Mouse (Mus musculus): ENCODE data around the gene Ryr3.

The Ryr3 gene

GRCm38 (mm10) chr2:113216746-113217461 lies at the start of gene Ryr3:
Gene Ryr3, minus strand, starts transcription at chr2:113217096.
- peak; percentile 66 for DNase-seq

GRCm38 (mm10) chr2:113238871-113239270 lies 22.0 kb upstream of the Ryr3 start:
- DNase-seq, result no peak

- DNase-seq, result no peak
Measured at GRCm38 (mm10) chr2:113236993-113237392, 20.1 kb upstream of the Ryr3 start.

DNA sequence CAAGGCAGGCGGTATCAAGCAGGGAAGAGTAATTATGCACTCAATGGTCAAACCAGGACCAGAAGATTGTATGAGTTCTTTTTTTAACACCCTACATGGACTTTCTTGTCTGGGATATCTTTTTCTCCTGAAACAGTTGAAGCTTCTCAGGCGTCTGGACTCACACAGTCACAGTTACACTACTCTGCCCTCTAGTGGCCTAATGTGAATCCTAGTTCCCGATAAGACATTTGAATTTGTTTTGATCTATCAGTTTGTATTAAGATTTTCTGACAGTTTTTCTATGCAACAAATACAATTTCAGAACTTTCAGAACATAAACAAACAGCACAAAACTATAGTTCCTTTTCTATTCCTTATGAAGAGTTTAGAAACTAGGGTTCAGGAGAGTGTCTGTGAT lies 17.7 kb upstream of the Ryr3 start:
- peak; percentile 44 for DNase-seq

DNA sequence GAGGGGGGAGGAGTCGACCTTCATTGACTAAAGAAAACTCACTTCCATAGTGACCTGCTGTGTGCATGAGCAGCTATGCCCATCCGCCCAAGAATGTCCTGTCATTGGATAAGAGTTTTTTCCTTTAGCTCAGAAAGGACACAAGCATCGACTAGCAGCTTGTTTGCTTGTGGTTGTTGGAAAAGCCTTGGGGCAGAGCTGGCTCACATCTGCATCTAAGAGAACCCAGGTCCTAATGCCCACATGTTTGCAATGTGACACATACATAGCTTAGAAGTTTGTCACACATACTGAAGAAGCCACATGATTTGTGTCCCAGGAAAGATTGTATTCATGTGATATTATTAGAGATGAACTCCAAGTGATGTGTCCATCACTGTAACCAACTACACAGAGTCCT lies 16.5 kb upstream of the Ryr3 start:
- DNase-seq, result no peak

- DNase-seq, result peak; percentile 35
Measured at GRCm38 (mm10) chr2:113216105-113216745, 671 bp downstream of the Ryr3 start.

DNA sequence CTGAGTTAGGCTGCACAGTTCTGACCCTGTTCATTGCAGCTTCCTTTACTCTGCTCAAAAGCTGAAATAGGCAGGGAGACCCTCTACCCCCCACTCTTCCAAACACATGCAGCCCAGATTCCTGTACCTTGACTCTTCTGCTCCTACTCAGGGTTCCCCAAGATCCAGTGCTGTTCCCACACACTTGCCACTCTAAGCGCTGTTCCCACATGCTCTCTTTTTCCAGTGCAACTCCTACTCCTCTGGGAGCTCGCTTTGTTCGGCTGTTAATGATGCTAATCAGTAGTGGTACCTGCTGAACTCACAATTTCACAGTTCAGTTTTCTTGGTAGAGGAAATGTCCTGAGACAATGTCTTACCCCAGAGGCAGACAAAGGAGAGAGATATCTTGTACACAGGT lies 6.9 kb downstream of the Ryr3 start:
- no peak for DNase-seq

DNA sequence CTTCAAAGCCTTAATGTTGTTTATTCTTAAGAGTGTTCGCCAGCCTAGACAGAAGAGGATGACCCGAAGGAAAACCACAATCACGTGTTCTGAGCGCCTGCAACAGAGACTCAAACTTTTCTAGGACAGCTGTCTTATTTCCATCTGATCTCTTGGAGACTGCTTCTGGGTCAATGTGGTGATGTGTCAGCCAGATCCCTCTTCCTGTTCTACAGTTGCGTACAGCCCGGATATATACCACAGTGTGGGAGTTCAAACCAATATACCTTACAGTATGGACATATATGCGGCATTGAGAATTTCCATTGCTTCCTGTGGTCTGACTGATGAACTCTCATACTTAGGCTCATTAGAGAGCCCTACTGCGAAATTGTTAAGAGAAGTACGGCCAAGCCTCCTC lies 7.6 kb downstream of the Ryr3 start:
- no peak for DNase-seq

GRCm38 (mm10) chr2:113202857-113203256 lies 14.0 kb downstream of the Ryr3 start:
- DNase-seq, result no peak

DNA sequence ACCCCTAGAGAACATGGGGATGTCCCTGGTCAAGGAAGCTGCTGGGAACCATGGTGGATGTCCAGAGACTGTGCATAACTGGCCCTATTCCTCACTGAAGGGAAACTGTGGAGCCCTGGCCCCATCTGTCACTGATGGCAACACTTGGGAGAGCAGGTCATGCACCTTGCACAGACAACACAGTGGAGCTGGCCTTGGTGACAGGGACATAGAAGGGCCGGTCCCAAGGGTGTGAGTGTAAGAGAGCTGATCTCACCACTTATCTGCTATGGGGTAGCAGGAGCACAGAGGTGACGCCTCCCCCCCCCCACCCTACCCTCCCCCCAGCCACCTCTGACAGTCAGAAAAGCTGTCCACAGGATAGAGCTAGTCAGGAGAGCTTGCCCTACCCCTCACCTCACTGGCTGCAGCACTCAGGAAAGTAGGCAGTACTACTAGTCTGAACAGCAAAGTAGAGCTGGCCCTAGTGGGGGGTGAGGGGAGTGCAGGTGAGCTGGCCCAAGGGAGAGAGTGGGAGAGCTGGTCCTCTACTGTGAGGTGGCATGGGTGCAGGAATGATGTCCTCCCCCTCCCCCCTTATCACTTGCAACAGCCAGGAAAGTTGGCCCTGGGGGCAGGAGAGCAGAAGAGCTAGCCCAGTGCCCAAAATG lies 17.7 kb downstream of the Ryr3 start:
- DNase-seq, result no peak

DNA sequence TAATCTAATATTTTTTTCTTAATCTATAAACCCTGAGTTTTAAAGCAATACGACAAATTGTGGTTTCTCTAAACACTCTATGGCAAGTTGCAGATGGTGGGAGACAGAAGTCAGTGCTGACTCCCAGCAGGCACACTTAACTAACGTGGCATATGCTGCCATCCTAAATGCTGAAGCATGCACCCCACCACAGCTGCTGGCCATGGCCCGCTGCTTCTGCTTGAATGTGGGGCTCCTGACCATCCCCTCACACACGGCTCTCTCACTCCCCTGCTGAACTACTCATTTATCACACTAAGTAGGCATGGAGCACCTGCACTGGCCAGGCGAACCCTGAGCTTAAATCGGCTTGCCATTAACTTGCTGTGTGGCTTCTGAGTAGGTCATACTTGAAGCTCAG lies 29.7 kb downstream of the Ryr3 start:
- DNase-seq, result no peak

GRCm38 (mm10) chr2:113181701-113182100 lies 35.2 kb downstream of the Ryr3 start:
- no peak for DNase-seq

- DNase-seq, result no peak
Measured at GRCm38 (mm10) chr2:113178047-113178446, 38.8 kb downstream of the Ryr3 start.

GRCm38 (mm10) chr2:113176337-113176736 lies 40.6 kb downstream of the Ryr3 start:
- DNase-seq, result no peak

GRCm38 (mm10) chr2:113168096-113168495 lies 48.8 kb downstream of the Ryr3 start:
- DNase-seq, result peak; percentile 16

GRCm38 (mm10) chr2:113161494-113161893 lies 55.4 kb downstream of the Ryr3 start:
- no peak for DNase-seq

DNA sequence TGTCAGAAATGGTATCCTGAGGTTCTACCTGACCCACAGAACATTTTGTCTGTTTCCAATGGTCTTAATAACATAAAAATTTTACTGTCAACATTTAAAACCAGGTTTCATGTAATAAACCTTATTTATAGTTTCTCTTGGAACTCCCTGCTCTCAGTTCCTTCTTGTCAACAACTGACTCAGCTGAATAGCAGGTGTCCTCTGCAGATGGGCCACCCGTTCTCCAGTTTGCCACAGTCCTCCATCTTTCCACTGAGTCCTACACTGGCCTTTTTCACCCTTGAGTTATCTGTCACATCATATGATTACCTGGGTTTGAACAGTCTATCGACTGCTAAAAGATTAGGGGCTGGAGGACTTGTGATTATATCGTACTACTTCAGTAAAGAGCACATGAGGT lies 79.1 kb downstream of the Ryr3 start:
- DNase-seq, result no peak

DNA sequence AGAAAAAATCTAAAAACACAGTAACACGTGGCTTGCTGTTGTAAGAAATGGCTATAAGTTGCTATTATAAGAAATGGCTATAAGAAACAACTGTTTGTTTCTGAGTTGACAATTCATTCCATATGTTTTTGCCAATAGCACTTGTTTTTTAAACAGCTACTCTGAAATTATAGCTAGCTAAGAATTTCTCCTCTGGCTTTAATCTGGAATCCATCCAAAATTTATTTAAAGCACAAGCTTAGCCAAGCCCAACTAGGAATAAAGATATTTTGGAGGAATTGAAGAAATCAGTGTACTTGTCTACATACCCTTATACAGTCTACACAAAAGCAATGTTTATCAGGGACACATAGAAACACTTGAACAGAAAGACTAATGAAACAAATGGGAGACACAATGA lies 93.4 kb downstream of the Ryr3 start:
- DNase-seq, result no peak

- DNase-seq, result no peak
Measured at GRCm38 (mm10) chr2:113119080-113119479, 97.8 kb downstream of the Ryr3 start.

GRCm38 (mm10) chr2:113116788-113117187 lies 100.1 kb downstream of the Ryr3 start:
- DNase-seq, result peak; percentile 7

DNA sequence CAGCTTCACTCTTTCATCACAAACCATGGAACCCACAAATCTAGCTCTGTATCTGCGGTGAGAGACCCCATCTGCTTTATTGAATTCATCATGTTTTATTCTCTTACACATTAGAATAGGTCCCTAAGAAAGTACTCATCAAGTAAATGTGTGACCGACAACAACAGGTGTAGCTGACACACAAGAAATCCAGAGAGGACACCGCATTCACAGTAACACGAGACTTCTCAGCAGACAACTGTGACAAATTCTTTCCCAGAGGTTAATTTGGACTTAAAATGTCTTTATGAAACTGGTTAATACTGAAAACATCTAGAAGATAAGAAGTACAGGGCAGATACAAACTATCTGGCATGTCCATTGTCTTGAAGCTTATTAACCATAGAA lies 101.0 kb downstream of the Ryr3 start:
- DNase-seq, result no peak

DNA sequence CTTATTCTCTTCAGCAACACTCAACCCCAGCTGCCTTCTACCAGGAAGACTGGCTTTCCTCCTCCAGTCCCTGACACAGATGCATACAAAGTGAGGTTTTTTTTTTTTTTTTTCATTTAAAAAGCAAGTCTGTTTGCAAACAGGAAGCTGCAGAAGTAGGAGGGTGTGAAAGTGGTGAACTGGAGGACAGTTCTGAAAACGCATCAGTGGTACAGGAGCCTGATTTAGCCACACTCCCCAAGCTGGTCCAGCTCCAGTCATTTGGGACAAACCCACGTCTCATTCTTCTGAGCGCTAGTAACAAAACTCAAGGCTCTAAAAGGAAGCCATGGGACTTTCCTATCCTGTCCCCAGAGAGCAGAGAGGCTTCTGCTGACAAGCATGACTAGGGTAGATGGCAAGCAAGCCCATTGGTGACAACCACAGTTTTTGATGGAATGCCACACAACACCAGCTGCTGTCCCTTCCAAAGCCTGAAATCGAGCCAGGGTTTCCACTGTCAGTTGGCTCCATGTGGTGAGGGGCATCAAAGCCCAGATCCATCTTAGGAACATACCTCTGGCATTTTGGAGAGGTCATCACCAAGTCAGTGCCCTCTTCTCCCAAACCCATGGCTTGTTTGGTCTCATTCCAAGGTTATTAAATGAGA lies 101.5 kb downstream of the Ryr3 start:
- DNase-seq, result no peak

DNA sequence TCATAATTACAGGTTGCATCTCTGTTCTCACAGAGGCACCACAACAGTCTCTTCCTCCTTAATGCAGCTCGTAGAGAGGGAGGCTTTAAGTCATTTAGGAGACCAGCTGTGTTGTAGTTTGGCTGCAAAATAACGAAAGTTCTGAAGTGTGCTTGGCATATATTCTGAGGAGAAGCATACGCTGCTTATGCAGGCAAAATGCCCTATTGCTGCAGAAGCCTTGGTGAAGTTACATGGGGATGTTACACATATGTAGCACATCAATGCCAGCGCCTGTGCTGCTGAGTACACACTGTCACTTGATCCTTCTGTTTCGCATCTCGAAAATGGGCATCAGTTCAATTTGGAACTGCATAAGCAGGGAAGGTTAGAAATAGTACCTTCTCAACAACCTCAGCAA lies 112.3 kb downstream of the Ryr3 start:
- no peak for DNase-seq

DNA sequence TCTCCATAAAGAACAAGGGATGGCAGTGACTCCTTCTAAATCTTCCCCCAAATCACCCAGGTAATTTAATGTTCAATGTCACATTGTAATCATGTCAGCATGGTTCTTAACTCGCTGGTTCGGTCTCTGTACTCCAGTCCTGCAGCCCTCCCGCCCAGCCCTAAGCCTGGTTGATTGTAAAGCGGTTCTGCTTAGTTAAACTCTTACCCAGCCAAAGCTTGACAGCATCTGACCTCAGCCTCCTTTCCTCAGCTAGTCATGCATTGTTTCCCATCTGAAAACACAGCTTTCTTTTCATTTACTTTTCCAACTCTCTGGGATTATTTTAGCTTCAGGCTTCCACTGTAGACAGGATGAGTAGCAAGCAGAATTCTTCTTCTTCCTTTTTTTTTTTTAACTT lies 121.7 kb downstream of the Ryr3 start:
- no peak for DNase-seq
